8 mouse cellular contexts compared by ENCODE assay signal in genomic region chr5:65731173-65732007, GRCm38 (mm10). TPM values are rescaled to one million over a fixed set of nuclear protein-coding genes. Genes with fewer than 3 reads are reported as not detected.
DNase-seq lines count a peak whose midpoint lies in the region; ATAC-seq lines count a peak whose summit lies in the region.

No protein-coding gene starts in this region.

- H3K27me3 ChIP-seq in heart, embryonic 13.5 days (replicated peaks): no peaks in the 10 kb centered on the region

- peak overlapping the region; percentile 28 for H3K4me2 ChIP-seq in heart, embryonic 13.5 days

- peak overlapping the region; percentile 91 for H3K27ac ChIP-seq in heart, embryonic 13.5 days (replicated peaks)

- peaks cover 29% of the 10 kb centered on the region for H3K4me1 ChIP-seq in heart, embryonic 13.5 days

- no peak overlapping the region for H3K4me3 ChIP-seq in heart, embryonic 13.5 days

- ATAC-seq in heart, embryonic 13.5 days (ENCODE audit: extremely low read depth, insufficient number of reproducible peaks, low FRiP score, low TSS enrichment): peak; percentile 79

- H3K9me3 ChIP-seq in heart, embryonic 13.5 days: no peaks in the 10 kb centered on the region

- no peaks in the 10 kb centered on the region for H3K36me3 ChIP-seq in heart, embryonic 13.5 days

- 35% methylated on average over 9 of the region's 9 CpGs for WGBS in heart, embryonic 13.5 days

- peak overlapping the region; percentile 24; the same call in 1 of the 2 replicates for H3K9ac ChIP-seq in heart, embryonic 13.5 days

- peak; percentile 46 for DNase-seq in spleen, adult 12 weeks (ENCODE audit: low spot score)
- DNase-seq in spleen, adult 18-20 months: no peak
- DNase-seq in liver: peak; percentile 86
- peak; percentile 51 to 71 for DNase-seq in spleen, postnatal 36 days (ENCODE audit: low spot score in 2 of 2)
- DNase-seq in thymus, postnatal 14 days: no peak
- DNase-seq in layer of hippocampus, postnatal 10 days (ENCODE audit: low spot score in 2 of 2): no peak
- DNase-seq in frontal cortex, postnatal 36 days (ENCODE audit: low spot score in 2 of 2): no peak

RNA-seq across cellular contexts. Expression of gene N4bp2, which starts 31.9 kb away (rescaled TPM):
- 15.4 and 15.9 TPM in 2 replicates for polyA plus RNA-seq in heart, embryonic 13.5 days (2015; fragmentation: Nextera tagmentation; extraction: Ambion mirVana)
- 10 to 100 TPM; 19.3 to 20.1 TPM for total RNA-seq in layer of hippocampus, postnatal 10 days (2021)

RNA-seq across cellular contexts. Expression of gene Pds5a, which starts 33.3 kb away (rescaled TPM):
- polyA plus RNA-seq in heart, embryonic 13.5 days (2015; fragmentation: Nextera tagmentation; extraction: Ambion mirVana): 32.5 and 33.5 TPM in 2 replicates
- 10 to 100 TPM; 78.2 to 85.2 TPM for total RNA-seq in layer of hippocampus, postnatal 10 days (2021)

Comparison
In these comparisons a context has a peak if more than half of its experiments do, and no peak if none do; other contexts are left out.
1. DNase-seq: peak in spleen, adult 12 weeks (single experiment), liver (single experiment) and spleen, postnatal 36 days (2 of 2); none in spleen, adult 18-20 months (0 of 2), thymus, postnatal 14 days (single experiment), layer of hippocampus, postnatal 10 days (0 of 2) and frontal cortex, postnatal 36 days (0 of 2).